Mouse (Mus musculus) olfactory bulb, adult 2 months (tissue): ENCODE data around the gene Ccr3.
"Not testable (repeated sequence)": the region's sequence is repeated elsewhere in the genome, so short reads cannot be mapped to it uniquely, and the experiment has no call there.

ENCODE experiments used
- CTCF ChIP-seq: fragments of 200-500 bp; IDR thresholded peaks from 2 replicates; pipeline ENCODE4 v1.5.1; 2012; ENCODE audit warnings: low read depth, mild to moderate bottlenecking, low read length, moderate library complexity; ENCODE audit not compliant: insufficient read depth
- POLR2A ChIP-seq: fragments of 200-500 bp; IDR thresholded peaks from 2 replicates; pipeline ENCODE4 v1.6.1; 2012; ENCODE audit warnings: mild to moderate bottlenecking, low read depth, low read length, moderate library complexity; ENCODE audit not compliant: insufficient read depth

DNA sequence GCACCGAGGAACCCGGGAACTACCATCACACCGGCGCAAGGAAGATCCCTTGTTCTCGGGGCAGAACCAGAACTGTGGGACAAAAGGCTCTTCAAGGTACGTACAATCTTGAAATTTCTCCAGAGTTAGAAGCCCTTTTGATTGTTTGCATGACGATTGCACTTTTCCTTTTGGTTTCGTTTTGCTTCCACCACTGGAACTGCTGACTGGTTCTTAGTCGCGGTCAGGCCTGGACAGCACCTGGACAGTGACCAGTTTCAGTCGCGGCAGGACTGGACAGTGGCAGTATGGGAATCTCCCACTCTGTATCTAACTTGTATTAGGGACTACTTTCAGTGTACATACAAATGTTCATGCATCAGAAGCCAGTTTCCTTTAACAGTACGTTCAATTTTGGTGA, 58.7 kb downstream of the Ccr3 start:
- not testable (repeated sequence) for TF ChIP-seq POLR2A, CTCF
